In genomic region chr11:78465568-78466180, GRCm38 (mm10) we compare ENCODE assay signal across 8 mouse cellular contexts. TPM values are rescaled to one million over a fixed set of nuclear protein-coding genes. Genes with fewer than 3 reads are reported as not detected.
DNase-seq lines count a peak whose midpoint lies in the region; ATAC-seq and TF ChIP-seq lines count a peak whose summit lies in the region.

Slc46a1 (plus strand) TSS chr11:78465697.

- H3K4me3 ChIP-seq in bone marrow macrophage, adult 2 months (ENCODE audit: insufficient read depth, low read length): peak within 1 kb of the TSS; percentile 81
- H3K4me3 ChIP-seq in embryonic fibroblast, embryonic 13.5 days (ENCODE audit: insufficient read depth, low read length): peak within 1 kb of the TSS; percentile 72
- H3K4me3 ChIP-seq in heart, embryonic 10.5 days: peak within 1 kb of the TSS; percentile 80
- peak within 1 kb of the TSS; percentile 81 for H3K4me3 ChIP-seq in kidney, embryonic 15.5 days (replicated peaks)
- peak within 1 kb of the TSS; percentile 67 for H3K4me3 ChIP-seq in limb, embryonic 15.5 days
- H3K4me3 ChIP-seq in midbrain, postnatal 0 days (ENCODE audit: low read depth, low read length): peak within 1 kb of the TSS; percentile 59

- WGBS in heart, embryonic 10.5 days: under 1% methylated on average over 41 of the region's 41 CpGs
- under 1% methylated on average over 41 of the region's 41 CpGs for WGBS in kidney, embryonic 15.5 days
- under 1% methylated on average over 41 of the region's 41 CpGs for WGBS in limb, embryonic 15.5 days
- under 1% methylated on average over 40 of the region's 41 CpGs for WGBS in midbrain, postnatal 0 days

- H3K9me3 ChIP-seq in heart, embryonic 10.5 days: 0 out of 2 replicates have a peak, but pooled peaks cover 3% of the 10 kb centered on the region
- H3K9me3 ChIP-seq in kidney, embryonic 15.5 days (replicated peaks): no peaks in the 10 kb centered on the region
- H3K9me3 ChIP-seq in limb, embryonic 15.5 days: no peaks in the 10 kb centered on the region
- H3K9me3 ChIP-seq in midbrain, postnatal 0 days (ENCODE audit: low read length): no peaks in the 10 kb centered on the region

- no peak for TF ChIP-seq POLR2A in bone marrow macrophage, adult 2 months (IDR thresholded peaks at IDR 0.05; ENCODE audit: borderline replicate concordance, low read depth, low read length)
- peak; percentile 64 for TF ChIP-seq POLR2A in embryonic fibroblast, embryonic 13.5 days (IDR thresholded peaks at IDR 0.05; ENCODE audit: low read depth, low read length)

- H3K27me3 ChIP-seq in heart, embryonic 10.5 days (ENCODE audit: insufficient read depth, poor library complexity, severe bottlenecking): no peaks in the 10 kb centered on the region
- H3K27me3 ChIP-seq in kidney, embryonic 15.5 days: no peaks in the 10 kb centered on the region
- H3K27me3 ChIP-seq in limb, embryonic 15.5 days: no peaks in the 10 kb centered on the region
- no peaks in the 10 kb centered on the region for H3K27me3 ChIP-seq in midbrain, postnatal 0 days (ENCODE audit: insufficient read depth, low read length)

- peak within 1 kb of the TSS; percentile 16; the same call in 1 of the 2 replicates for H3K27ac ChIP-seq in bone marrow macrophage, adult 2 months (ENCODE audit: insufficient read depth, low read depth, low read length)
- H3K27ac ChIP-seq in embryonic fibroblast, embryonic 13.5 days (ENCODE audit: insufficient read depth, low read length): peak within 1 kb of the TSS; percentile 62
- peak within 1 kb of the TSS; percentile 93 for H3K27ac ChIP-seq in heart, embryonic 10.5 days
- peak within 1 kb of the TSS; percentile 97 for H3K27ac ChIP-seq in kidney, embryonic 15.5 days
- H3K27ac ChIP-seq in limb, embryonic 15.5 days: peak within 1 kb of the TSS; percentile 94
- H3K27ac ChIP-seq in midbrain, postnatal 0 days (ENCODE audit: low read depth, low read length): peak within 1 kb of the TSS; percentile 79

- peaks cover 27% of the 10 kb centered on the region for H3K4me1 ChIP-seq in bone marrow macrophage, adult 2 months (ENCODE audit: control insufficient read depth, insufficient read depth, low read length)
- peaks cover 3% of the 10 kb centered on the region; the same call in 1 of the 2 replicates for H3K4me1 ChIP-seq in embryonic fibroblast, embryonic 13.5 days (ENCODE audit: control insufficient read depth, insufficient read depth, low read length)
- peaks cover 38% of the 10 kb centered on the region for H3K4me1 ChIP-seq in heart, embryonic 10.5 days
- H3K4me1 ChIP-seq in kidney, embryonic 15.5 days: peaks cover 27% of the 10 kb centered on the region
- H3K4me1 ChIP-seq in limb, embryonic 15.5 days: peaks cover 17% of the 10 kb centered on the region
- H3K4me1 ChIP-seq in midbrain, postnatal 0 days (ENCODE audit: insufficient read depth, low read length): peaks cover 5% of the 10 kb centered on the region; the same call in 1 of the 2 replicates

- no peaks in the 10 kb centered on the region for H3K36me3 ChIP-seq in heart, embryonic 10.5 days
- no peaks in the 10 kb centered on the region for H3K36me3 ChIP-seq in kidney, embryonic 15.5 days
- H3K36me3 ChIP-seq in limb, embryonic 15.5 days: peaks cover 3% of the 10 kb centered on the region; the same call in 1 of the 2 replicates
- no peaks in the 10 kb centered on the region for H3K36me3 ChIP-seq in midbrain, postnatal 0 days (ENCODE audit: insufficient read depth, low read length)

- H3K4me2 ChIP-seq in kidney, embryonic 15.5 days: peak within 1 kb of the TSS; percentile 91
- H3K4me2 ChIP-seq in limb, embryonic 15.5 days: peak within 1 kb of the TSS; percentile 76
- H3K4me2 ChIP-seq in midbrain, postnatal 0 days (ENCODE audit: low read depth, low read length, poor library complexity, severe bottlenecking): peak within 1 kb of the TSS; percentile 76

- no peak for TF ChIP-seq CTCF in bone marrow macrophage, adult 2 months (IDR thresholded peaks at IDR 0.05; ENCODE audit: low read depth, low read length)
- TF ChIP-seq CTCF in embryonic fibroblast, embryonic 13.5 days (IDR thresholded peaks at IDR 0.05; ENCODE audit: borderline replicate concordance, insufficient read depth, low read length): no peak
- no peak for TF ChIP-seq CTCF in midbrain, postnatal 0 days (IDR thresholded peaks at IDR 0.05)

- peak; percentile 64 for DNase-seq in 416B (ENCODE audit: low read depth)
- peak; percentile 92 for DNase-seq in heart, embryonic 10.5 days (ENCODE audit: low spot score)
- peak; percentile 90 for DNase-seq in midbrain, postnatal 0 days (ENCODE audit: low spot score)
- DNase-seq in spleen, postnatal 36 days (ENCODE audit: low spot score in 2 of 2): peak; percentile 73 to 74

- ATAC-seq in kidney, embryonic 15.5 days (replicated peaks; ENCODE audit: low FRiP score): peak; percentile 96
- peak; percentile 94 for ATAC-seq in limb, embryonic 15.5 days (ENCODE audit: insufficient number of reproducible peaks, low FRiP score, low TSS enrichment, low read depth)
- ATAC-seq in midbrain, postnatal 0 days (ENCODE audit: low FRiP score): peak; percentile 88

- H3K9ac ChIP-seq in kidney, embryonic 15.5 days: peak within 1 kb of the TSS; percentile 84
- peak within 1 kb of the TSS; percentile 52 for H3K9ac ChIP-seq in limb, embryonic 15.5 days
- peak within 1 kb of the TSS; percentile 67 for H3K9ac ChIP-seq in midbrain, postnatal 0 days (replicated peaks; ENCODE audit: low read length, poor library complexity, severe bottlenecking)

RNA-seq across cellular contexts. Expression of gene Slc46a1, which starts in this region (rescaled TPM):
- polyA plus RNA-seq in bone marrow macrophage, adult 2 months (2012; ENCODE audit: insufficient read depth, insufficient read length, missing spikeins): 9.1 and 9.7 TPM in 2 replicates
- polyA plus RNA-seq in embryonic fibroblast, embryonic 13.5 days (2011; ENCODE audit: insufficient read length, low read depth, missing spikeins): 4.3 and 6.5 TPM in 2 replicates
- polyA plus RNA-seq in heart, embryonic 10.5 days (2016; fragmentation: Nextera tagmentation; extraction: Ambion mirVana): 7.8 and 12.8 TPM in 2 replicates
- polyA plus RNA-seq in kidney, embryonic 15.5 days (2015; fragmentation: Nextera tagmentation; extraction: Ambion mirVana): 21.1 and 21.3 TPM in 2 replicates
- 20.2 and 21.3 TPM in 2 replicates for polyA plus RNA-seq in limb, embryonic 15.5 days (2015; fragmentation: Nextera tagmentation; extraction: Ambion mirVana)
- 15.0 and 17.5 TPM in 2 replicates for total RNA-seq in midbrain, postnatal 0 days (2014; rRNA removed)
- polyA plus RNA-seq in midbrain, postnatal 0 days (2015; fragmentation: Nextera tagmentation; extraction: Ambion mirVana): 19.1 and 19.6 TPM in 2 replicates

Comparison
In these comparisons a context has a peak if more than half of its experiments do, and no peak if none do; other contexts are left out.
1. Peak in every context shown above with its lines: DNase-seq, ATAC-seq, H3K4me3 ChIP-seq and H3K27ac ChIP-seq.
2. H3K27ac ChIP-seq: peak in every context shown above with its lines; median percentile 97 in kidney, embryonic 15.5 days; 94 in limb, embryonic 15.5 days; 93 in heart, embryonic 10.5 days; 79 in midbrain, postnatal 0 days; 62 in embryonic fibroblast, embryonic 13.5 days; 16 in bone marrow macrophage, adult 2 months.